Mouse (Mus musculus): ENCODE data around the gene Gosr1. TPM values are rescaled to one million over a fixed set of nuclear protein-coding genes. Genes with fewer than 3 reads are reported as not detected.

Gene Gosr1
- polyA plus RNA-seq, 1 experiment from 2014 or later, result 24.4 TPM

GRCm38 (mm10) chr11:76797236-76797635 is 33.9 kb upstream of the Gosr1 start:
- Histone ChIP-seq H3K4me3 (ENCODE audit: low read depth, low read length) (no peak overlapping the region), H3K9me3 (ENCODE audit: control insufficient read depth, low read length) (no peaks in the 10 kb centered on the region), H3K36me3 (ENCODE audit: control insufficient read depth, insufficient read depth, low read length) (0 out of 2 replicates have a peak, but pooled peaks cover 10% of the 10 kb centered on the region), H3K27ac (ENCODE audit: low read depth, low read length) (no peak overlapping the region), H3K27me3 (replicated peaks; ENCODE audit: control insufficient read depth, insufficient read depth, low read length) (no peaks in the 10 kb centered on the region), H3K9ac (ENCODE audit: low read depth, low read length) (no peak overlapping the region), H3K4me2 (no peak overlapping the region), H3K4me1 (replicated peaks; ENCODE audit: control insufficient read depth, insufficient read depth, low read length) (no peaks in the 10 kb centered on the region)
- no peak for ATAC-seq (replicated peaks; ENCODE audit: low FRiP score)
- DNase-seq (ENCODE audit: low spot score), result no peak
- 89% methylated on average over 6 of the region's 6 CpGs for WGBS

DNA sequence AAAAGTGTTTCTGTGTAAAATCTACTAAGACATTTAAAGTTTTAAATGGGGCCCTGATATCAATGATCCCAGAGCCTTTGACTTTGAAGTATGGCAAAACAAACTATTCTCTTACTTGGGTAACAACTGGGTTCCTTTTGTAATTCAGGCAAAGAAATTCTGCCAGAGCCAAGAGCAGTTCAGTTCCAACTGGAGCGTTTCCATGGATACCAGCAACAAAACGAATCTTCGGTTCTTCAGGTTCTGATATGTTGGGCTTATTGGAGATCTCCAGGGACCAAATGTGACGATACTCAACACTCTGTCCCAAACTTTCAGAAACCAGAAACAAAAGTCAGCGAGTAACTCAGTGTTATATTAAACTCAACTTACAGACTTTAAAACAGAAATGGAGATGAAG is 31.9 kb upstream of the Gosr1 start:
- H3K4me1 ChIP-seq (replicated peaks; ENCODE audit: control insufficient read depth, insufficient read depth, low read length), result no peaks in the 10 kb centered on the region
- WGBS, result 89% methylated on average over 5 of the region's 5 CpGs
- H3K27me3 ChIP-seq (replicated peaks; ENCODE audit: control insufficient read depth, insufficient read depth, low read length), result no peaks in the 10 kb centered on the region
- no peak overlapping the region for H3K4me2 ChIP-seq
- H3K4me3 ChIP-seq (ENCODE audit: low read depth, low read length), result no peak overlapping the region
- no peak overlapping the region for H3K27ac ChIP-seq (ENCODE audit: low read depth, low read length)
- H3K36me3 ChIP-seq (ENCODE audit: control insufficient read depth, insufficient read depth, low read length), result 0 out of 2 replicates have a peak, but pooled peaks cover 7% of the 10 kb centered on the region
- DNase-seq (ENCODE audit: low spot score), result no peak
- no peaks in the 10 kb centered on the region for H3K9me3 ChIP-seq (ENCODE audit: control insufficient read depth, low read length)
- no peak overlapping the region for H3K9ac ChIP-seq (ENCODE audit: low read depth, low read length)
- ATAC-seq (replicated peaks; ENCODE audit: low FRiP score), result no peak

- H3K36me3 ChIP-seq (ENCODE audit: control insufficient read depth, insufficient read depth, low read length), result no peaks in the 10 kb centered on the region
- no peak overlapping the region for H3K9ac ChIP-seq (ENCODE audit: low read depth, low read length)
- WGBS, result 90% methylated on average over 7 of the region's 7 CpGs
Observed at GRCm38 (mm10) chr11:76791331-76791730, 28.0 kb upstream of the Gosr1 start.

GRCm38 (mm10) chr11:76789252-76789651 is 25.9 kb upstream of the Gosr1 start:
- H3K4me2 ChIP-seq, result no peak overlapping the region
- H3K9me3 ChIP-seq (ENCODE audit: control insufficient read depth, low read length), result no peaks in the 10 kb centered on the region
- DNase-seq (ENCODE audit: low spot score) (no peak), ATAC-seq (replicated peaks; ENCODE audit: low FRiP score) (no peak)
- 98% methylated on average over 1 of the region's 1 CpGs for WGBS
- H3K27me3 ChIP-seq (replicated peaks; ENCODE audit: control insufficient read depth, insufficient read depth, low read length), result no peaks in the 10 kb centered on the region
- H3K9ac ChIP-seq (ENCODE audit: low read depth, low read length), result no peak overlapping the region
- H3K36me3 ChIP-seq (ENCODE audit: control insufficient read depth, insufficient read depth, low read length), result no peaks in the 10 kb centered on the region
- no peak overlapping the region for H3K27ac ChIP-seq (ENCODE audit: low read depth, low read length)
- no peaks in the 10 kb centered on the region for H3K4me1 ChIP-seq (replicated peaks; ENCODE audit: control insufficient read depth, insufficient read depth, low read length)
- H3K4me3 ChIP-seq (ENCODE audit: low read depth, low read length), result no peak overlapping the region

More at GRCm38 (mm10) chr11:76791331-76791730, 28.0 kb upstream of the Gosr1 start:
- Histone ChIP-seq H3K4me1 (replicated peaks; ENCODE audit: control insufficient read depth, insufficient read depth, low read length) (no peaks in the 10 kb centered on the region), H3K4me3 (ENCODE audit: low read depth, low read length) (no peak overlapping the region), H3K4me2 (no peak overlapping the region), H3K9me3 (ENCODE audit: control insufficient read depth, low read length) (no peaks in the 10 kb centered on the region), H3K27ac (ENCODE audit: low read depth, low read length) (no peak overlapping the region), H3K27me3 (replicated peaks; ENCODE audit: control insufficient read depth, insufficient read depth, low read length) (no peaks in the 10 kb centered on the region)
- ATAC-seq (replicated peaks; ENCODE audit: low FRiP score), result no peak
- DNase-seq (ENCODE audit: low spot score), result no peak

DNA sequence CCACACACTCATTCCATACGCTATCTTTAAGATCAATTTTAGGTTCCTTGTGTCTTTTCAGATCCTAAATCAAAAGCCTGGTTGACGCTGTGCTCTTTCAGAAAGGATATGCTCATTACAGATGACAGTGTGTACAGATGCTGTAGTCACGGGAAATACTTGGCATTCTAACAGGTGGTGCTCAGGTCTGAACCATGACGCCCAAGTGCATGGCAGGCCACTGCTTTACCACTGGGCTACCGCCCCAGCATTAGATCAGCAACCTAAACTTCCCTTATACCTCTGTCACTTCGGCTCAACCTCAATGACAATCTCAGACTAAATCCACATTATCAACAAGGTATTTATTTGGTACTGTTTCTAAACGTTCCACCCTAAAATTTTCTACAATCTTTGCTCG is 12.2 kb upstream of the Gosr1 start:
- H3K27ac ChIP-seq (ENCODE audit: low read depth, low read length), result no peak overlapping the region
- WGBS, result 82% methylated on average over 8 of the region's 8 CpGs
- DNase-seq (ENCODE audit: low spot score) (no peak), ATAC-seq (replicated peaks; ENCODE audit: low FRiP score) (no peak)
- H3K4me3 ChIP-seq (ENCODE audit: low read depth, low read length), result no peak overlapping the region
- no peaks in the 10 kb centered on the region for H3K4me1 ChIP-seq (replicated peaks; ENCODE audit: control insufficient read depth, insufficient read depth, low read length)
- no peaks in the 10 kb centered on the region for H3K27me3 ChIP-seq (replicated peaks; ENCODE audit: control insufficient read depth, insufficient read depth, low read length)
- no peaks in the 10 kb centered on the region for H3K36me3 ChIP-seq (ENCODE audit: control insufficient read depth, insufficient read depth, low read length)
- H3K9me3 ChIP-seq (ENCODE audit: control insufficient read depth, low read length), result no peaks in the 10 kb centered on the region
- H3K9ac ChIP-seq (ENCODE audit: low read depth, low read length), result no peak overlapping the region
- H3K4me2 ChIP-seq, result no peak overlapping the region

GRCm38 (mm10) chr11:76773811-76774210 is 10.4 kb upstream of the Gosr1 start:
- Histone ChIP-seq H3K4me3 (ENCODE audit: low read depth, low read length) (no peak overlapping the region), H3K9me3 (ENCODE audit: control insufficient read depth, low read length) (no peaks in the 10 kb centered on the region), H3K36me3 (ENCODE audit: control insufficient read depth, insufficient read depth, low read length) (no peaks in the 10 kb centered on the region), H3K4me2 (no peak overlapping the region), H3K27ac (ENCODE audit: low read depth, low read length) (no peak overlapping the region), H3K9ac (ENCODE audit: low read depth, low read length) (no peak overlapping the region), H3K4me1 (replicated peaks; ENCODE audit: control insufficient read depth, insufficient read depth, low read length) (no peaks in the 10 kb centered on the region), H3K27me3 (replicated peaks; ENCODE audit: control insufficient read depth, insufficient read depth, low read length) (no peaks in the 10 kb centered on the region)
- DNase-seq (ENCODE audit: low spot score) (no peak), ATAC-seq (replicated peaks; ENCODE audit: low FRiP score) (no peak)
- WGBS, result 80% methylated on average over 3 of the region's 3 CpGs

- H3K36me3 ChIP-seq (ENCODE audit: control insufficient read depth, insufficient read depth, low read length), result no peaks in the 10 kb centered on the region
- 81% methylated on average over 5 of the region's 5 CpGs for WGBS
- no peaks in the 10 kb centered on the region for H3K4me1 ChIP-seq (replicated peaks; ENCODE audit: control insufficient read depth, insufficient read depth, low read length)
- H3K9ac ChIP-seq (ENCODE audit: low read depth, low read length), result no peak overlapping the region
- DNase-seq (ENCODE audit: low spot score) (no peak), ATAC-seq (replicated peaks; ENCODE audit: low FRiP score) (no peak)
- H3K27me3 ChIP-seq (replicated peaks; ENCODE audit: control insufficient read depth, insufficient read depth, low read length), result no peaks in the 10 kb centered on the region
- H3K27ac ChIP-seq (ENCODE audit: low read depth, low read length), result no peak overlapping the region
- no peak overlapping the region for H3K4me2 ChIP-seq
- no peak overlapping the region for H3K4me3 ChIP-seq (ENCODE audit: low read depth, low read length)
- no peaks in the 10 kb centered on the region for H3K9me3 ChIP-seq (ENCODE audit: control insufficient read depth, low read length)
Observed at GRCm38 (mm10) chr11:76770566-76770965, 7.2 kb upstream of the Gosr1 start.

- no peaks in the 10 kb centered on the region for H3K27me3 ChIP-seq (replicated peaks; ENCODE audit: control insufficient read depth, insufficient read depth, low read length)
- WGBS, result 7% methylated on average over 4 of the region's 4 CpGs
- H3K27ac ChIP-seq (ENCODE audit: low read depth, low read length), result no peak overlapping the region
- peak; percentile 40; the same call in 1 of the 2 replicates for ATAC-seq (replicated peaks; ENCODE audit: low FRiP score)
- no peak overlapping the region; the same call in 1 of the 2 replicates for H3K9ac ChIP-seq (ENCODE audit: low read depth, low read length)
- H3K4me1 ChIP-seq (replicated peaks; ENCODE audit: control insufficient read depth, insufficient read depth, low read length), result no peaks in the 10 kb centered on the region
- peak overlapping the region; percentile 96 for H3K4me3 ChIP-seq (ENCODE audit: low read depth, low read length)
- peak overlapping the region; percentile 55 for H3K4me2 ChIP-seq
- H3K9me3 ChIP-seq (ENCODE audit: control insufficient read depth, low read length), result no peaks in the 10 kb centered on the region
- no peak for DNase-seq (ENCODE audit: low spot score)
- H3K36me3 ChIP-seq (ENCODE audit: control insufficient read depth, insufficient read depth, low read length), result peaks cover 4% of the 10 kb centered on the region
Observed at GRCm38 (mm10) chr11:76763741-76764122, 353 bp upstream of the Gosr1 start.

- H3K9me3 ChIP-seq (ENCODE audit: control insufficient read depth, low read length), result no peaks in the 10 kb centered on the region
- H3K4me3 ChIP-seq (ENCODE audit: low read depth, low read length), result no peak overlapping the region
- no peaks in the 10 kb centered on the region for H3K27me3 ChIP-seq (replicated peaks; ENCODE audit: control insufficient read depth, insufficient read depth, low read length)
- H3K4me1 ChIP-seq (replicated peaks; ENCODE audit: control insufficient read depth, insufficient read depth, low read length), result no peaks in the 10 kb centered on the region
- H3K4me2 ChIP-seq, result no peak overlapping the region
- DNase-seq (ENCODE audit: low spot score) (no peak), ATAC-seq (replicated peaks; ENCODE audit: low FRiP score) (no peak)
- WGBS, result 91% methylated on average over 3 of the region's 3 CpGs
- H3K9ac ChIP-seq (ENCODE audit: low read depth, low read length), result no peak overlapping the region
- H3K27ac ChIP-seq (ENCODE audit: low read depth, low read length), result no peak overlapping the region
- peaks cover 36% of the 10 kb centered on the region for H3K36me3 ChIP-seq (ENCODE audit: control insufficient read depth, insufficient read depth, low read length)
Observed at GRCm38 (mm10) chr11:76752276-76752675, 11.1 kb downstream of the Gosr1 start.
